ENCODE assay signal across 10 mouse cellular contexts in the genomic region with DNA sequence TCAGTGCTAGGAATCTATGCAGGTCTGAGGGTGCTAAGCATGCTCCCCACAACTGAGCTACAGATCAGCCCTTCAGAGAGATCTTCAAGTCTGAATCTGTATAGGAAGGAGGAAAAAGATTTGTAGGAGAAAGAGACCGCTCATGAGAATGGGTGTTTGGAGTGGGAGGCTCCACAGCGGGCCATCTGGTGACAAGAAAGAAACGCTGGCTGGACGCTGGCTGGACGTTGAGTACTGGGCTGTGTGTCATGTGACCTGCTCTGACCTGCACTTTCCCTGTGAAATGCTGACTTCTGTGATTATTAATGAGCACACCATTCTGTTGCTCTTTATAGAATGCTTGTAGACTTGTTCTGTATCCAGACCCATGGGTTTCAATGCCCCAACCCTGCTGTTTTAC. TPM values are rescaled to one million over a fixed set of nuclear protein-coding genes. Genes with fewer than 3 reads are reported as not detected.
A peak's percentile ranks its signal among the peaks of the same experiment; 100 is the strongest.
DNase-seq lines count a peak whose midpoint lies in the region; ATAC-seq and TF ChIP-seq lines count a peak whose summit lies in the region.
"Had no signal": no experiment of that assay in that cellular context is flagged by ENCODE, and none has a peak within 500 bp of the region (broad histone marks: within the 10 kb centered on the region; RNA-seq: fewer than 3 reads in every experiment).

No protein-coding gene starts in this region.

- H3K27me3 ChIP-seq in lung, embryonic 14.5 days (ENCODE audit: insufficient read depth, low read length), result no peaks in the 10 kb centered on the region
- H3K27me3 ChIP-seq in neural tube, embryonic 11.5 days (ENCODE audit: control insufficient read depth, insufficient read depth, low read length), result no peaks in the 10 kb centered on the region

- H3K4me3 ChIP-seq in lung, embryonic 14.5 days (ENCODE audit: low read depth, low read length), result no peak overlapping the region
- no peak overlapping the region for H3K4me3 ChIP-seq in lung, adult 2 months (replicated peaks; ENCODE audit: extremely low read depth, low read depth, low read length)
- peak overlapping the region; percentile 46 for H3K4me3 ChIP-seq in gastrocnemius, adult 2 months
- no peak overlapping the region for H3K4me3 ChIP-seq in neural tube, embryonic 11.5 days (ENCODE audit: low read depth, low read length)
- H3K4me3 ChIP-seq: forebrain, embryonic 10.5 days; limb, embryonic 13.5 days had no signal

- H3K9ac ChIP-seq in lung, embryonic 14.5 days, result no peak overlapping the region
- H3K9ac ChIP-seq in neural tube, embryonic 11.5 days (ENCODE audit: low read length), result no peak overlapping the region
- H3K9ac ChIP-seq: limb, embryonic 13.5 days had no signal

- H3K36me3 ChIP-seq in lung, embryonic 14.5 days (ENCODE audit: insufficient read depth), result peaks cover 3% of the 10 kb centered on the region; the same call in 1 of the 2 replicates
- no peaks in the 10 kb centered on the region; the same call in 1 of the 2 replicates for H3K36me3 ChIP-seq in neural tube, embryonic 11.5 days (ENCODE audit: control insufficient read depth, insufficient read depth, low read length)

- WGBS in lung, embryonic 14.5 days, result 37% methylated on average over 5 of the region's 5 CpGs
- WGBS in lung, adult 2 months, result 50% methylated on average over 5 of the region's 5 CpGs
- WGBS in neural tube, embryonic 11.5 days, result 33% methylated on average over 5 of the region's 5 CpGs

- peak overlapping the region; percentile 12; the same call in 1 of the 2 replicates for H3K27ac ChIP-seq in lung, embryonic 14.5 days (ENCODE audit: low read depth)
- H3K27ac ChIP-seq in gastrocnemius, adult 2 months, result peak overlapping the region; percentile 87
- no peak overlapping the region for H3K27ac ChIP-seq in neural tube, embryonic 11.5 days (ENCODE audit: low read depth, low read length)
- H3K27ac ChIP-seq: limb, embryonic 13.5 days had no signal

- ATAC-seq in lung, embryonic 14.5 days (ENCODE audit: insufficient read depth), result peak; percentile 56; the same call in 1 of the 2 replicates
- no peak for ATAC-seq in neural tube, embryonic 11.5 days (ENCODE audit: insufficient read depth, low FRiP score, low TSS enrichment)

- TF ChIP-seq POLR2A in lung, adult 2 months (IDR thresholded peaks at IDR 0.05; ENCODE audit: borderline replicate concordance, extremely low read depth, low read depth, low read length), result no peak

- intact Hi-C loops in gastrocnemius, adult 2 months (cut with DNase I), result no loop called here
- intact Hi-C loops in left cerebral cortex, postnatal 10 days (cut with DNase I), result no loop called here

- no peaks in the 10 kb centered on the region for H3K4me1 ChIP-seq in lung, embryonic 14.5 days (ENCODE audit: insufficient read depth)
- no peaks in the 10 kb centered on the region for H3K4me1 ChIP-seq in lung, adult 2 months (ENCODE audit: control insufficient read depth, insufficient read depth, low read length)
- no peaks in the 10 kb centered on the region; the same call in 1 of the 2 replicates for H3K4me1 ChIP-seq in neural tube, embryonic 11.5 days (ENCODE audit: control insufficient read depth, insufficient read depth, low read length)

- no peaks in the 10 kb centered on the region for H3K9me3 ChIP-seq in lung, embryonic 14.5 days (ENCODE audit: low read depth, low read length)
- no peaks in the 10 kb centered on the region for H3K9me3 ChIP-seq in neural tube, embryonic 11.5 days (ENCODE audit: control insufficient read depth, low read length)
- H3K9me3 ChIP-seq: forebrain, embryonic 10.5 days; limb, embryonic 13.5 days had no signal

- TF ChIP-seq CTCF in lung, embryonic 14.5 days (IDR thresholded peaks at IDR 0.05; ENCODE audit: low read depth), result no peak
- no peak for TF ChIP-seq CTCF in lung, adult 2 months (IDR thresholded peaks at IDR 0.05; ENCODE audit: insufficient read depth, low read length)
- no peak for TF ChIP-seq CTCF in gastrocnemius, adult 2 months (IDR thresholded peaks at IDR 0.05)

- H3K4me2 ChIP-seq in lung, embryonic 14.5 days, result no peak overlapping the region
- no peak overlapping the region for H3K4me2 ChIP-seq in neural tube, embryonic 11.5 days (ENCODE audit: low read depth)
- H3K4me2 ChIP-seq: limb, embryonic 13.5 days had no signal

- DNase-seq in lung, embryonic 14.5 days, result peak; percentile 34
- no peak for DNase-seq in lung, adult 2 months
- DNase-seq in gastrocnemius, adult 2 months, result peak; percentile 84
- peak; percentile 35 to 47 for DNase-seq in kidney, adult 8-10 months
- DNase-seq in neural tube, embryonic 11.5 days (ENCODE audit: low spot score), result peak; percentile 34
- DNase-seq in left cerebral cortex, postnatal 10 days (ENCODE audit: extremely low spot score in 1 of 2, low spot score in 2 of 2), result no peak
- DNase-seq in cerebellum, adult 11-12 months, result no peak
- no peak for DNase-seq in layer of hippocampus, postnatal 25 days (ENCODE audit: extremely low spot score in 1 of 2, low spot score in 1 of 2)

RNA-seq across cellular contexts. Expression of gene Itgb3bp, which starts 39.7 kb away (rescaled TPM):
- 39.0 and 41.6 TPM in 2 replicates for polyA plus RNA-seq in lung, embryonic 14.5 days (2014; fragmentation: Nextera tagmentation; extraction: Ambion mirVana)
- polyA plus RNA-seq in lung, adult 2 months (2012; rRNA removed), result 0.38 and 0.52 TPM in 2 replicates
- 1 to 10 TPM; 3.7 to 5.1 TPM for total RNA-seq in gastrocnemius, adult 2 months (2021)
- polyA plus RNA-seq in neural tube, embryonic 11.5 days (2014; fragmentation: Nextera tagmentation; extraction: Ambion mirVana), result 44.7 and 49.4 TPM in 2 replicates
- total RNA-seq in left cerebral cortex, postnatal 10 days (2021), result 1 to 10 TPM; 2.0 to 3.1 TPM
- total RNA-seq in layer of hippocampus, postnatal 25 days (2021), result 1 to 10 TPM; 4.4 to 6.0 TPM

RNA-seq across cellular contexts. Expression of gene Pgm1, which starts 40.1 kb away (rescaled TPM):
- polyA plus RNA-seq in lung, embryonic 14.5 days (2014; fragmentation: Nextera tagmentation; extraction: Ambion mirVana), result 52.9 and 60.4 TPM in 2 replicates
- polyA plus RNA-seq in lung, adult 2 months (2012; rRNA removed), result 31.4 and 45.2 TPM in 2 replicates
- 1,000 to 10,000 TPM; 1,079 to 1,367 TPM for total RNA-seq in gastrocnemius, adult 2 months (2021)
- 52.1 and 54.7 TPM in 2 replicates for polyA plus RNA-seq in neural tube, embryonic 11.5 days (2014; fragmentation: Nextera tagmentation; extraction: Ambion mirVana)
- 10 to 100 TPM; 39.6 to 43.4 TPM for total RNA-seq in left cerebral cortex, postnatal 10 days (2021)
- total RNA-seq in layer of hippocampus, postnatal 25 days (2021), result 10 to 100 TPM; 56.2 to 65.8 TPM

Comparison
In these comparisons a context has a peak if more than half of its experiments do, and no peak if none do; other contexts are left out.
1. DNase-seq: peak in lung, embryonic 14.5 days (single experiment), gastrocnemius, adult 2 months (single experiment), kidney, adult 8-10 months (2 of 2) and neural tube, embryonic 11.5 days (single experiment); none in lung, adult 2 months (single experiment), left cerebral cortex, postnatal 10 days (0 of 2), cerebellum, adult 11-12 months (single experiment) and layer of hippocampus, postnatal 25 days (0 of 2).
2. RNA of gene Pgm1, which starts 40.1 kb away (total RNA-seq): 1,079 to 1,367 TPM in gastrocnemius, adult 2 months; 56.2 to 65.8 TPM in layer of hippocampus, postnatal 25 days and 39.6 to 43.4 TPM in left cerebral cortex, postnatal 10 days; every median in the first group is over 10 times any median in the second.